Mouse (Mus musculus): ENCODE data around the gene Ddr2.

DNA sequence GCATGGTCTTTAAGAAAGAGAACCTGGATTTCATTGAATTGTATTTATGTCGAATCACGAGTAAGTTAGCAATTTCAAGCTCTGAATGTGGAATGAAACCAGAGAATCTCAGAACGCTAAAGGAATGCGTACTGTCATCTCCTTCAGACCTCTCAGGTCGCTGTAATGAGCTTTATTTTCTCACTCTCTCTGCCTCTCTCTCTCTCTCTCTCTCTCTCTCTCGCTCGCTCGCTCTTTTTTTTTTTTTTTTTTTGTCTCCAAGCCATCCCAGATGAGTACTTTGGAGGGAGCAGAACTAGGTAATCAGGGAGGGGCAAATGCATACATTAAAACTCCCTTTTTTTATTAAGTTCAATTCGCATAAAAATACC lies 141.1 kb downstream of the Ddr2 start:
- TF ChIP-seq TAL1 (IDR thresholded peaks at IDR 0.05; ENCODE audit: low read length) (no peak), GATA1 (IDR thresholded peaks at IDR 0.05; ENCODE audit: low read length) (no peak)
